Mouse (Mus musculus) C2C12 (cell line): ENCODE data around the gene Lca5.

Experiments
- CTCF ChIP-seq: IDR thresholded peaks from one replicate; pipeline ENCODE4 v1.5.1; 2011; ENCODE audit not compliant: control insufficient read depth, insufficient read depth, insufficient read length
- MAX ChIP-seq: IDR thresholded peaks from one replicate; pipeline ENCODE4 v1.6.1; 2011; ENCODE audit warnings: mild to moderate bottlenecking, control low read depth
- MYOD1 ChIP-seq: IDR thresholded peaks from one replicate; pipeline ENCODE4 v1.6.1; 2011; ENCODE audit warnings: low read depth; ENCODE audit not compliant: control insufficient read depth, insufficient read length

DNA sequence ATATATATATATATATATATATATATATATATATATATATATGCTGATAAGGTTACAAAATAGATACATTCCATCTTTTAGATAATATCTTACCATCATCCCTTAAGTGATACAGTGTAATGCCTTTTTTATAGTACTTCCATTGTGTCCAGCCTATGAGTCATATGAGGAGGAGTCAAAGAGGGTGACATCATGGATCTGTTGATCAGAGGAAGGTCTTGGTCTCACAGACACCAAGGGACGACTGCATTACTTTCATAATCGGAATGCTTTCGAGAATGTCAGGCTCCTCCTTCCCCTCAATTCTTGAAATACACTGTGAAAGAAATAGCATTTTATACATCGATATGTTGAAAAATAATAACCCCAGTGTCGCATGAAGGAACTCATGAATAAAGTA, 93.4 kb downstream of the Lca5 start:
- TF ChIP-seq CTCF = no peak
- TF ChIP-seq MYOD1 = no peak
- TF ChIP-seq MAX = no peak
